Mouse (Mus musculus): ENCODE results near the gene Sik3. TPM values are rescaled to one million over a fixed set of nuclear protein-coding genes. Genes with fewer than 3 reads are reported as not detected.

Gene Sik3
- total RNA-seq, 2 experiments from 2014 or later: 112 to 132 TPM

GRCm38 (mm10) chr9:46185191-46185590, 172.6 kb downstream of the Sik3 start:
- no peak for DNase-seq (ENCODE audit: low spot score in 2 of 2)

GRCm38 (mm10) chr9:46186387-46186786, 173.8 kb downstream of the Sik3 start:
- DNase-seq (ENCODE audit: low spot score in 2 of 2): no peak

DNA sequence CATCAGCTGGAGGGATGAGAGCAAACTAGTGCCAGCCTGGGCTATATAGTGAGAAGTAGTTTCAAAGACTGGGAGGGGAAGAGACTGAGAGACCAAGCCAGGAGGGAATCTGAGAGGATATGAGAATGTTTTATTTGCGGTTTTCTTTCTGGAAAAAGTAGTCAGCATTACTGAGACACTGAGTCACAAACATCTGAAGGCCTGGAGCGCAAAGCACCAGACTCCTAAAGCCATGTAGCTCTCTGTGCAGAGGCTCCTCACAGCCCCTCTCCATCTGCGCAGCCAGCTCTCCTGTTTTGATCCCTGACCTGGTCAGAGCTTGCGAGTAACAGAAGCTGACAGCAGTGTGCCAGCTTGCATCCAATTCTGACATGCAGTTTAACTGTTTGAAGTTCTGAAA, 175.8 kb downstream of the Sik3 start:
- no peak for DNase-seq (ENCODE audit: low spot score in 2 of 2)

DNA sequence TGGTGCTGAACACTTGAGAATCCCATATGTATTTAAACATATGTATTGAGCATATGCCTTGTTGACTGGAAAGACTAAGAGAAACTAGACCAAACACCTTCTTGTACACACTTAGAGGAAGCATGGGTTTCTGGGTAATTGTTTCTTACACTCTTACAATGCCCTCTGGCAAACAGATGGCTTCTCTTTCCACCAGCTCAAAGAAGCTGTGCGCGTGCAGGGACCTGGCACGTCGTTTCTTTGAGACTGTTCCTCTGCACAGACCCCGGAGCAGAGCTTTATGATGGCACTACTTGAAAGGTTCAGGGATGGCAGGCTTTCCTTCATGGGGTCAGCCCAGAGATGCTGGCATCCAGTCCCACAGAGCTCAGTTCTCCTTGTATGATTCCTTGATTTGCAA, 176.3 kb downstream of the Sik3 start:
- DNase-seq (ENCODE audit: low spot score in 2 of 2): no peak

- DNase-seq (ENCODE audit: low spot score in 2 of 2): no peak
Observed at GRCm38 (mm10) chr9:46189381-46189780, 176.8 kb downstream of the Sik3 start.

DNA sequence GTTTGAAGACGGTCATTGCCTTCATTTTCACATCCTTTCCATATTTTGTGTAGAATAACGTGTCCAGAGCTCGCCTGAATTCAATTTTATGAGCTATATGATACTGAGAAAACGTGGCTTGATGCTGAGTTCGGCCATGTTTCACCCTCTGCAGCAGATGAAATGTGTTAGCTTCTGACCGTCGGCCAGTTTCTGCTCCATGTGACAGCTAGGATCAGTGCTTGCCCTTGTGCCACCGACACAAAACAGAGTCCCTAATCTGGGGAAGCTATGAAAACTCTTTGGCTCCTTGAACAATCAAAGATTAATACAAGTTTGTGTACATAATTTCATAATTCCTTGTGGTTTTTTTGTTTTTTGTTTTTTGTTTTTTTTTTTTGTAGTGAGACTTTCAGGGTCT, 178.6 kb downstream of the Sik3 start:
- no peak for DNase-seq (ENCODE audit: low spot score in 2 of 2)

DNA sequence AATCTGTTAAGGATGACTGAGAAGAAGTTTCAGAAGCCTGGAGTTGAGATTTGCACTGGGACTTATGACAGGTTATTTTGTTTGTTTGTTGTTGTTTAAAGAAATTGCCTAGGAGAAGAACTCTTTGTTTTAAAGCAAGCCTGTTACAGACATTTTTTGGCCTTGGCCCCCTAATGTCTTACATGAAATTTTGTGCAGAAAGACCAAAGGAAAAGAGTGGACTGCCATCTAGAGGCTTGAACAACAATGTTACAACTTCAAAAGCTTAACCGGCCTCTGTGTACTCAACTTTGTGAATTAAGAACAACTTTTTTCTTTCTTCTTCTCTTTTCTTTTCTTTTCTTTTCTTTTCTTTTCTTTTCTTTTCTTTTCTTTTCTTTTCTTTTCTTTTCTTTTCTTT, 179.0 kb downstream of the Sik3 start:
- no peak for DNase-seq (ENCODE audit: low spot score in 2 of 2)

- DNase-seq (ENCODE audit: low spot score in 2 of 2): no peak
Observed at GRCm38 (mm10) chr9:46192642-46193041, 180.0 kb downstream of the Sik3 start.

DNA sequence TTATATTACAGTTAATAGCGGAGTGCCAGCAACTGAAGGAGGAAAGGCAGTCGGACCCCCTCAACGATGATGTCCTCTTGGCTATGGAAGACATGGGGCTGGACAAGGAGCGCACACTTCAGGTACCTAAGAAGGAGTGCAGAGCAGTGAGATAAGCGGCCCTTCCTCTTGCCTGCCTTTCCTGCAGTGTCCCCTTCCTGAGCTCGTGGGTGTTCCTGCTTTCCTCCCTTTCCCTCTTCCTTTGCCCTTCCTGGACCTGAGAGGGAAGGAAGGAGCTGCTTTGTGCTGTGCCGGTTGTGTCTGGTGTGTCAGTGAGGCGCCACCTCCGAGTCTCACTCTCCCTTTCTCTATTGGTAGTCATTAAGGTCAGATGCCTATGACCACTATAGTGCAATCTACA, 182.2 kb downstream of the Sik3 start:
- no peak for DNase-seq (ENCODE audit: low spot score in 2 of 2)

GRCm38 (mm10) chr9:46196699-46197169, 184.1 kb downstream of the Sik3 start:
- DNase-seq (ENCODE audit: low spot score in 2 of 2): no peak

DNA sequence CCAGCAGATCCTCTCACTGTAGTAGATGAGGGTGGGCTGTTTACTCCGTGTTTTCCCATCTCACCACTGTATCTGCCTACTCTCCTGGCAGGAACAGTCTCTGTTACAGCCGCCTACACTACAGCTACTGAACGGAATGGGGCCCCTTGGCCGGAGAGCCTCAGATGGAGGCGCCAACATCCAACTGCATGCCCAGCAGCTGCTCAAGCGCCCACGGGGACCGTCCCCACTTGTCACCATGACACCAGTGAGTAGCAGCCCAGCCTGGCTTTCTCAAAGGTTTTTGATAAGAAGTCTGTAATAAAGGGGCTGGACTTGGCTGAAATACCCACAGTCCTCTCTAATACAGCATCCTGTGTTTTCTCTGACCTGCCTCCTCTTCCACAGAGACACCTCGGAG, 185.8 kb downstream of the Sik3 start:
- peak; percentile 36 to 61 for DNase-seq (ENCODE audit: low spot score in 2 of 2)

DNA sequence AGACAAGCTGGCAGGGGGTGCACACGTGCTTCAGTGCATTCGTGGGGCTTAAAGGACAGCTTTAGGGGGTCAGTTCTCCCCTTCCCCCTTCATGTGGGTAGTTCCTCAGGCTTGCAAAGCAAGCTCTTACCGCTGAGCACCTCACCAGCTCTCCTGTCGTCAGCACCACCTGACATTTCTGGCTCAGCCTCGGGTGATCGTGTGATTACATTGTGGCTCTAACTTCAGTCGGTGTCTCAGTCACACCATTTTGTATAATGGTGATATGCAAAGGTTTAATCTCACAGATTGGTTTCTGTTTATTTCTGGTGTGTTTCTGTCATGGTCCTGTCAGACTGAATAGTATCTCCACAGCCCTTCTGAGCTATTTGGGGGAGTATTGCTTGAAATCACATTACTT, 186.3 kb downstream of the Sik3 start:
- no peak for DNase-seq (ENCODE audit: low spot score in 2 of 2)

GRCm38 (mm10) chr9:46199609-46200008, 187.0 kb downstream of the Sik3 start:
- DNase-seq (ENCODE audit: low spot score in 2 of 2): no peak

GRCm38 (mm10) chr9:46206834-46207500, 194.3 kb downstream of the Sik3 start:
- no peak for DNase-seq (ENCODE audit: low spot score in 2 of 2)

DNA sequence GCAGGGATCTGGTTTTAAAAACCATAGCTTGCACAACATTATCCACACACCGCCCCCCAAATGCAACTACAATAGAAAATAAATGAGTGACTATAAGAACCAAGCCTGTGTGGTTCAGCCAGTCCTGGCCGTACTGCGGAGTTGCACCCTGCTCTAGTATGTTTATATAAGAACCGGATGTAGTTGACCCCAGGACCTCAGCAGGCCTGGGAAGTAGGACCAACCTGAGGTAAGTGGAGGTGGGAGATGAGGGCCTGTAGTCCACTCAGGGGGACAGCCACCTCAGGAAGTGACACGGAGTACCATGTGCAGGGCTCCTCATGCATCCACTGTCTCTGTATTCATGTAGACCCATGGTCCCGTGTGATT, 194.9 kb downstream of the Sik3 start:
- DNase-seq (ENCODE audit: low spot score in 2 of 2): no peak

DNA sequence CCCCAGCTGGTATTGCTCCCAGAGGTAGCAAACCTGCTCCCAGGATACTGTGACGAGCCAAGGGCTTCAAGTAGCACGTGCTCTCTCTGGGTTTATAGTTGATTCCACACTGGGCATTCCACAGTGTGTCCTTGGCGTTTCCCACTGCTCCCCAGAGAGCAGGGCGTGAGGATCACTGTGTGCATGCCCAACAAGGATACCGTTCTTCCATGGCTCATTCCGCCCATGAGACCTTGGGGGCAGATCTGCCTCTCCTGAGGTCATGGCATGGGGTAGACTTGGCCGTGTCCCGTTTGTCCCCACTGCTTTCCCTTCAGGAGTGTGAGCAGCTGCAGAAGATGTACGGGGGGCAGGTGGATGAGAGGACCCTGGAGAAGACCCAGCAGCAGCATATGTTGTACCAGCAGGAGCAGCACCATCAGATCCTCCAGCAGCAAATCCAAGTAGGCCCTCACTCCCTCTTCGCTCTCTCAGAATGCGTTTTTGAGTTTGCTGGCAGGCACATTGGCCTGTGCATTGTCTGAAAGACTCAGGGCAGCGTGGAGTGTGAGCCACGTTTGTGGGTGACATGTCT, 195.9 kb downstream of the Sik3 start:
- no peak for DNase-seq (ENCODE audit: low spot score in 2 of 2)

GRCm38 (mm10) chr9:46210473-46210872, 197.9 kb downstream of the Sik3 start:
- DNase-seq (ENCODE audit: low spot score in 2 of 2): no peak

DNA sequence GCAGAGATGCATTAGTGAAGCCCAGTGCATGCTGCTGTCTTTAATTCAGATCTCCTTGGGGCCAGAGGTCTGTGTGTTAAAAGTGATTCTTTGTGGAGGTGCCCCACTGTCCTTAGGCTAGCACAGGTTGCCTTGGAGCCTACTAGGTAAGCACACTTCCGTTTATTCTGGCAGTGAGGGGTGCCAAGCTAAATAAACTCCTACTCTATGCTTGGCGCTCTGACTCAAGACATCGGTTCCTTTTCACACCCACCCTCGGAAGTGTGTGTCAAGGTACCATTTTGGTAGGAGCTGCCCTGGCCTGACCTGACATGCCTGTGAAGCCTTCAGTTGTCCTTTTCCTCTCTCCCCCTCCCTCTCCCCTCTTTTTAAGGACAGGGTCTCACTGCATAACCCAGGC, 201.7 kb downstream of the Sik3 start:
- no peak for DNase-seq (ENCODE audit: low spot score in 2 of 2)

- no peak for DNase-seq (ENCODE audit: low spot score in 2 of 2)
Observed at GRCm38 (mm10) chr9:46214946-46215337, 202.3 kb downstream of the Sik3 start.

DNA sequence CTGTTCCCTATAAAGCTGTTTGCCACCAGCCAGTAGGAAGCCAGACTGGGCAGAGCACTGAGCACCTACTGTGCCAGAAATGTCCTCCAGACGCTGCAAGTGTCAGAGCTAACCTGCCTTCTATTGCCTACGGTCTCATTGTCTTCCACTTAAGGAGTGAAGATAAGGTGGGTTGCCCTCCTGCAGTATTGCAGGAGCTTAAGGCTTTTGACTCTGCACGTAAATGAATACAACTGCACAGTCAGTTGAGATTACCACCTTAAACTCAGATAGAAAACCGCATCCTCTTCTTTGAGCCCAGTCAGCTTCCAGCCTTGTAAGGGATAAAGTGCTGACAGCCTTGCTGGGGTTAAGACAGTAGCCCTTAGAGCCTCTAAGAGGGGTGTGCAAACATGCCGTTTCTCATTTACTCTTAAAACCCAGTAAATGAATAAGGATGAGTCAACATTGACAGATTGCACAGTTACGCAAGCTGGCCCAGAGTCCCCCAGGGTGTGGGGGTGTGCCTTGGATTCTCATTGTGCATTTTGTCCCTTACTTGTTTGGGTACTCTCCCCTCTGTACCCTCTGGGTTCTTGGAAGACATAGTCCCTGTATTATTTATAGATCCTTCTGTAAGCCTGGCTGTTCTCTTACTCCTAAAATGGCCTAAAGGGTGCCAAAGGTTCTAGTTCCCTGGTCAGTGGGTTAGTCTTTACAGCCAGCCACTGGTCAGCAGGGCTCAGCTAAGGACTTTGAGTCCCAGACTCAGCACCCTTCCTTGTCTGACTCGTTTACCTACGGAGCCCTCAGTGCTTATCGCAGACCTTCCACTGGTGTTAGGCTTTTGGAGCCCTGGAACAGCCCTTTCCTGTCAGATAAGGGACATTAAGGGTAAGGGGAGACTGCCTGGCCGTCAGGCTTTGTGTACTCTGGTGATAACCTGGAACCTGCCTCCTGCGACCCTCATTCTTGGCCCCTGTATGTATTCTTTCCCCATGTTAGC, 203.0 kb downstream of the Sik3 start:
- DNase-seq (ENCODE audit: low spot score in 2 of 2): peak; percentile 33 to 48

GRCm38 (mm10) chr9:46216744-46217470, 204.3 kb downstream of the Sik3 start:
- DNase-seq (ENCODE audit: low spot score in 2 of 2): no peak

Measured in left cerebral cortex, adult 18-20 months (tissue).